Mouse (Mus musculus): ENCODE measurements around the gene Anp32a. TPM values are rescaled to one million over a fixed set of nuclear protein-coding genes. Genes with fewer than 3 reads are reported as not detected.
A peak's percentile ranks its signal among the peaks of the same experiment; 100 is the strongest.

Gene Anp32a
- polyA plus RNA-seq (2015; fragmentation: Nextera tagmentation; extraction: Ambion mirVana): 131 and 170 TPM in 2 replicates

DNA sequence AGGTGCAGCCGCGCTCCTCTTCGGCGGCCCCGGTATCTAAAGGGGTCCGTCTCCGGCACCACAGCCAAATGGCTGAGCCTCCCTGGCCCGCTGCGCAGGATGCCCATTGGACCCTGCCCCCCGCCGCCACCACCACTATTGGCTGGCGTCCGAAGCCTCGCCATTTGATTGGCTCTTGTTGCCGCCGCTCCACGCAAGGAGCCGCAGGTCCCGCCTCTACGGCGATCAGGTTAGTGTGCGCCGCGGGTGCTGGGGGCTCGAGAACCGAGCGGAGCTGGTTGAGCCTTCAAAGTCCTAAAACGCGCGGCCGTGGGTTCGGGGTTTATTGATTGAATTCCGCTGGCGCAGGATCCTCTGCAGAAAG is at the start of gene Anp32a:
Anp32a (plus strand) TSS at position 171 of the 364 bp plus-strand sequence.
- Histone ChIP-seq H3K4me3 (replicated peaks) (peak within 1 kb of the TSS; percentile 92), H3K9ac (replicated peaks) (peak within 1 kb of the TSS; percentile 98), H3K9me3 (replicated peaks) (no peaks in the 10 kb centered on the region), H3K4me1 (peaks cover 29% of the 10 kb centered on the region), H3K4me2 (peak within 1 kb of the TSS; percentile 70), H3K36me3 (no peaks in the 10 kb centered on the region), H3K27me3 (replicated peaks) (no peaks in the 10 kb centered on the region), H3K27ac (replicated peaks) (peak within 1 kb of the TSS; percentile 99)
- ATAC-seq (ENCODE audit: low FRiP score): peak; percentile 91
- WGBS: under 1% methylated on average over 32 of the region's 34 CpGs

- Histone ChIP-seq H3K4me1 (peaks cover 5% of the 10 kb centered on the region), H3K27ac (replicated peaks) (no peak overlapping the region), H3K36me3 (no peaks in the 10 kb centered on the region), H3K4me2 (no peak overlapping the region), H3K9me3 (replicated peaks) (no peaks in the 10 kb centered on the region), H3K9ac (replicated peaks) (no peak overlapping the region), H3K27me3 (replicated peaks) (no peaks in the 10 kb centered on the region), H3K4me3 (replicated peaks) (no peak overlapping the region)
- ATAC-seq (ENCODE audit: low FRiP score): no peak
- 35% methylated on average over 7 of the region's 7 CpGs for WGBS
Observed at GRCm38 (mm10) chr9:62295006-62295698, 45.9 kb upstream of the Anp32a start.

- no peak overlapping the region for H3K27ac ChIP-seq (replicated peaks)
- no peaks in the 10 kb centered on the region for H3K27me3 ChIP-seq (replicated peaks)
- peaks cover 5% of the 10 kb centered on the region for H3K4me1 ChIP-seq
- no peak overlapping the region for H3K4me2 ChIP-seq
- WGBS: 54% methylated on average over 1 of the region's 1 CpGs
- H3K9ac ChIP-seq (replicated peaks): no peak overlapping the region
- H3K4me3 ChIP-seq (replicated peaks): no peak overlapping the region
- H3K9me3 ChIP-seq (replicated peaks): no peaks in the 10 kb centered on the region
- ATAC-seq (ENCODE audit: low FRiP score): no peak
- H3K36me3 ChIP-seq: no peaks in the 10 kb centered on the region
Observed at GRCm38 (mm10) chr9:62296891-62297290, 44.2 kb upstream of the Anp32a start.

DNA sequence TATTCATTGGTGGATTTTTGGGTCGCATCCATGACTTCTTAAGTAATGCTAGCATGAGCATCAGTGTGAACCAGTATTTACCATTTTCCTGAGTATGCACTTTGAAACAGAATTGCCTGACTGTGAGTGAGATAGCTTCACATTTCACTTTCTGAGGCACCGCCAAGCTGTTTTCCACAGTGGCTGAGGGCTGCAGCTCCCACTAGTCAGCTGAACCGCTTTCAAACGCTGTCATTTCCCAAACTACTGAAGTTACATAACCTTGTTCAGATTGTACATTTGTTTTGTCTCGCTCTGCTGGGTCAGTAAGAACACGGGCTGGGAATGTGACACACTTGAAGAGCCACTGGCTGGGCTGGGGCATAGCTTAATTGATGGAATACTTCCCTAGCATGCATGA is 25.5 kb upstream of the Anp32a start:
- Histone ChIP-seq H3K9ac (replicated peaks) (no peak overlapping the region), H3K4me3 (replicated peaks) (no peak overlapping the region)

DNA sequence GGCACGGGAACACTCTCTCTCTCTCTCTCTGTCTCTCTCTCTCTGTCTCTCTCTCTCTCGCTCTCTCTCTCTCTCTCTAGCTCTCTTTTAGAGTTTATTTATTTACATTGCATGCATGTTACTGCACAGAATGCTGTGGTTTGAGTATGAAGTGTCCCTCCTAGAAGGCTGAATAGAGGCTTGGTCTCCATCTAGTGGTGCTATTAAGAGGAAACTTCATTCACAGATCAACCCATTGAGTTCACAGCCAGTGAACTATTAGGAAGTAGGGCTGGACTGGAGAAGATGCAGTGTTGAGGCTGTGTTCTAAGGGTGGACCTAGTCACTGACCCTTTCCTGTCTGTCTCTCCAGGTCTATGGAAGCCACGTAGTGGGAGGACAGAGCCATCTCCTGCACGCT is 22.4 kb upstream of the Anp32a start:
- H3K9ac ChIP-seq (replicated peaks): no peak overlapping the region
- no peaks in the 10 kb centered on the region for H3K36me3 ChIP-seq
- no peak overlapping the region for H3K4me3 ChIP-seq (replicated peaks)
- no peak for ATAC-seq (ENCODE audit: low FRiP score)
- no peaks in the 10 kb centered on the region for H3K4me1 ChIP-seq
- no peak overlapping the region for H3K27ac ChIP-seq (replicated peaks)
- H3K4me2 ChIP-seq: no peak overlapping the region
- 85% methylated on average over 4 of the region's 4 CpGs for WGBS
- no peaks in the 10 kb centered on the region for H3K27me3 ChIP-seq (replicated peaks)
- no peaks in the 10 kb centered on the region for H3K9me3 ChIP-seq (replicated peaks)

More for the DNA sequence above, 25.5 kb upstream of the Anp32a start:
- H3K4me1 ChIP-seq: no peaks in the 10 kb centered on the region
- no peak for ATAC-seq (ENCODE audit: low FRiP score)
- 91% methylated on average over 6 of the region's 6 CpGs for WGBS
- no peaks in the 10 kb centered on the region for H3K9me3 ChIP-seq (replicated peaks)
- H3K27ac ChIP-seq (replicated peaks): no peak overlapping the region
- no peaks in the 10 kb centered on the region for H3K27me3 ChIP-seq (replicated peaks)
- no peak overlapping the region for H3K4me2 ChIP-seq
- no peaks in the 10 kb centered on the region for H3K36me3 ChIP-seq

DNA sequence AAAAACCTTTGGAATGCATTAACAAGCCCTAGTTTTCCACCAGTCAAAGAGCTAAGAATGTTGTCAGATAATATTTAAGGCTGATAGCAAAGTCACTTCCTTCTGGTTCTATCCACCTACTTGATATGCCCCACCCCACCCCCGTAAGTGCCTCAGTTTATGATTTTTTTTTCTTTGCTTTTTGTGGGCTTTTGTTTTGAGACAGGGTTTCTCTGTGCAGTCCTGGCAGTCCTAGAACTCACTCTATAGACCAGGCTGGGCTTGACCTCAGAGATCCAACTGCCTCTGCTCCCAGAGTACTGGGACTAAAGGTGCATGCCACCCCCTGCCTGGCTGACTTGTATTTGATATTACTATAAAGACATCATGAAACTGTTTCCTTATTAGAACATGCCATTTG is 17.3 kb upstream of the Anp32a start:
- H3K36me3 ChIP-seq: no peaks in the 10 kb centered on the region
- no peaks in the 10 kb centered on the region for H3K9me3 ChIP-seq (replicated peaks)
- ATAC-seq (ENCODE audit: low FRiP score): no peak
- H3K4me2 ChIP-seq: no peak overlapping the region
- H3K27me3 ChIP-seq (replicated peaks): no peaks in the 10 kb centered on the region
- H3K9ac ChIP-seq (replicated peaks): no peak overlapping the region
- no peak overlapping the region for H3K4me3 ChIP-seq (replicated peaks)
- WGBS: 85% methylated on average over 1 of the region's 1 CpGs
- H3K27ac ChIP-seq (replicated peaks): no peak overlapping the region
- H3K4me1 ChIP-seq: no peaks in the 10 kb centered on the region

GRCm38 (mm10) chr9:62325965-62326364 is 15.1 kb upstream of the Anp32a start:
- H3K27me3 ChIP-seq (replicated peaks): no peaks in the 10 kb centered on the region
- H3K9me3 ChIP-seq (replicated peaks): no peaks in the 10 kb centered on the region
- H3K27ac ChIP-seq (replicated peaks): no peak overlapping the region
- no peak overlapping the region for H3K9ac ChIP-seq (replicated peaks)
- H3K36me3 ChIP-seq: no peaks in the 10 kb centered on the region
- 75% methylated on average over 3 of the region's 3 CpGs for WGBS
- no peak overlapping the region for H3K4me2 ChIP-seq
- no peaks in the 10 kb centered on the region for H3K4me1 ChIP-seq
- H3K4me3 ChIP-seq (replicated peaks): no peak overlapping the region
- no peak for ATAC-seq (ENCODE audit: low FRiP score)

- no peak for ATAC-seq (ENCODE audit: low FRiP score)
- H3K27me3 ChIP-seq (replicated peaks): no peaks in the 10 kb centered on the region
- no peaks in the 10 kb centered on the region for H3K9me3 ChIP-seq (replicated peaks)
- no peak overlapping the region for H3K4me2 ChIP-seq
- no peaks in the 10 kb centered on the region for H3K36me3 ChIP-seq
- H3K4me1 ChIP-seq: peaks cover 12% of the 10 kb centered on the region
- H3K9ac ChIP-seq (replicated peaks): no peak overlapping the region
- H3K4me3 ChIP-seq (replicated peaks): no peak overlapping the region
- H3K27ac ChIP-seq (replicated peaks): no peak overlapping the region
- WGBS: 91% methylated on average over 9 of the region's 9 CpGs
Observed at GRCm38 (mm10) chr9:62334298-62334825, 6.7 kb upstream of the Anp32a start.

GRCm38 (mm10) chr9:62335396-62335795 is 5.7 kb upstream of the Anp32a start:
- no peak for ATAC-seq (ENCODE audit: low FRiP score)
- H3K9ac ChIP-seq (replicated peaks): no peak overlapping the region
- no peaks in the 10 kb centered on the region for H3K36me3 ChIP-seq
- no peak overlapping the region for H3K4me3 ChIP-seq (replicated peaks)
- H3K27ac ChIP-seq (replicated peaks): no peak overlapping the region
- WGBS: 53% methylated on average over 12 of the region's 12 CpGs
- H3K9me3 ChIP-seq (replicated peaks): no peaks in the 10 kb centered on the region
- H3K4me1 ChIP-seq: peaks cover 19% of the 10 kb centered on the region
- no peak overlapping the region for H3K4me2 ChIP-seq
- H3K27me3 ChIP-seq (replicated peaks): no peaks in the 10 kb centered on the region

DNA sequence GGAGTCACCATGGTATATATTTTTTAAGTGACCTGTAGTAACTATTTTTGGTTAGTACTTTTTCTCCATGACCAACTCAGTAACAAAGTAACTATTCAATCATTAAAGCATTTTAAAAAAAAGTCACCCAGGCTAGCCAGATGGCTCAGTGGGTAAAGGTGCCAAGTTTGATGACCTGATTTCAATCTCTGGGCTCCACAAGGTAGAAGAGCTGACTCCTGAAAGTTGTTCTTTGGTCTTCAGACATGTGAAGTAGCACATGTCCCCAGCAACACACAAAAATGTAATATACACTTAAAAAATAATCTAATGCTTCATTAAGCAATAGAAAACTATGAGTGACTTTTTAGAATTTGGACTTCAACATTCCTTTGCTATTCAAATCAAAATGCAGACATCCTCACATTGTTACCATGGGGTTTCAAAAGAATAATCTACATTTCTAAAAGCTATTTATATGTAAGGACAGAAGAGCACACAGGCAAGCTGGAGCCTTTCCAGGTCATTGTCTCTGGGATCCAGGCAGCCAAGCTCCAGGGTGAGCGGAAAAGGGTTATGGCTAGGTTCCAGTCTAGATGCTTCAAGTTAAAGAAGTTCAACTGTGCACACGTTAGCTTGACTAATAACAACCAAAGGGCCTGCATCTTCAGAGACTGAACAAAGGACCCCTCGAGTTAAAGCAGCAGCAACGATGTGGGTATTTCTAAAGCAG is 3.0 kb upstream of the Anp32a start:
- Histone ChIP-seq H3K4me1 (peaks cover 19% of the 10 kb centered on the region), H3K4me3 (replicated peaks) (no peak overlapping the region), H3K9me3 (replicated peaks) (no peaks in the 10 kb centered on the region), H3K4me2 (no peak overlapping the region), H3K27me3 (replicated peaks) (no peaks in the 10 kb centered on the region), H3K27ac (replicated peaks) (no peak overlapping the region), H3K36me3 (no peaks in the 10 kb centered on the region), H3K9ac (replicated peaks) (no peak overlapping the region)
- ATAC-seq (ENCODE audit: low FRiP score): no peak
- 51% methylated on average over 4 of the region's 4 CpGs for WGBS

- ATAC-seq (ENCODE audit: low FRiP score): no peak
- H3K27ac ChIP-seq (replicated peaks): no peak overlapping the region
- no peak overlapping the region for H3K4me3 ChIP-seq (replicated peaks)
- no peaks in the 10 kb centered on the region for H3K36me3 ChIP-seq
- no peak overlapping the region for H3K9ac ChIP-seq (replicated peaks)
- WGBS: 77% methylated on average over 9 of the region's 9 CpGs
- H3K4me2 ChIP-seq: no peak overlapping the region
- peaks cover 19% of the 10 kb centered on the region for H3K4me1 ChIP-seq
- H3K9me3 ChIP-seq (replicated peaks): no peaks in the 10 kb centered on the region
- no peaks in the 10 kb centered on the region for H3K27me3 ChIP-seq (replicated peaks)
Observed at GRCm38 (mm10) chr9:62338636-62339191, 2.4 kb upstream of the Anp32a start.

All from neural tube, embryonic 15.5 days (tissue).